10 mouse cellular contexts compared by ENCODE assay signal in genomic region chr19:53851352-53851751, GRCm38 (mm10). TPM values are rescaled to one million over a fixed set of nuclear protein-coding genes. Genes with fewer than 3 reads are reported as not detected.
DNase-seq lines count a peak whose midpoint lies in the region; ATAC-seq and TF ChIP-seq lines count a peak whose summit lies in the region.
"Had no signal": no experiment of that assay in that cellular context is flagged by ENCODE, and none has a peak within 500 bp of the region (broad histone marks: within the 10 kb centered on the region; RNA-seq: fewer than 3 reads in every experiment).

No protein-coding gene starts in this region.

- H3K9ac ChIP-seq in heart, postnatal 0 days (replicated peaks; ENCODE audit: low read depth, low read length) = no peak overlapping the region
- H3K9ac ChIP-seq in forebrain, embryonic 14.5 days (ENCODE audit: low read length) = no peak overlapping the region; the same call in 1 of the 2 replicates
- no peak overlapping the region for H3K9ac ChIP-seq in limb, embryonic 15.5 days

- DNase-seq in heart, postnatal 0 days (ENCODE audit: low spot score) = no peak
- DNase-seq in heart, adult 9 months (ENCODE audit: low spot score in 2 of 2) = no peak
- DNase-seq in cerebellum, postnatal 10 days = peak; percentile 73 to 75
- no peak for DNase-seq in forebrain, embryonic 14.5 days (ENCODE audit: low spot score)
- no peak for DNase-seq in frontal cortex, postnatal 14 days (ENCODE audit: low spot score in 2 of 2)
- no peak for DNase-seq in layer of hippocampus, postnatal 14 days (ENCODE audit: low spot score in 2 of 2)
- no peak for DNase-seq in lung, postnatal 36 days
- DNase-seq: spleen, adult 18-20 months had no signal

- no peaks in the 10 kb centered on the region for H3K9me3 ChIP-seq in heart, postnatal 0 days (replicated peaks; ENCODE audit: control insufficient read depth, low read length)
- H3K9me3 ChIP-seq in forebrain, embryonic 14.5 days (replicated peaks; ENCODE audit: control insufficient read depth, low read length) = no peaks in the 10 kb centered on the region
- H3K9me3 ChIP-seq in limb, embryonic 15.5 days = no peaks in the 10 kb centered on the region

- no peak overlapping the region for H3K4me2 ChIP-seq in heart, postnatal 0 days (ENCODE audit: low read depth, low read length)
- no peak overlapping the region for H3K4me2 ChIP-seq in forebrain, embryonic 14.5 days (ENCODE audit: low read length)
- no peak overlapping the region for H3K4me2 ChIP-seq in limb, embryonic 15.5 days

- no peak overlapping the region for H3K4me3 ChIP-seq in heart, postnatal 0 days (ENCODE audit: low read depth, low read length)
- H3K4me3 ChIP-seq in forebrain, embryonic 14.5 days (ENCODE audit: low read depth, low read length) = no peak overlapping the region
- no peak overlapping the region for H3K4me3 ChIP-seq in limb, embryonic 15.5 days

- 0 out of 2 replicates have a peak overlapping the region, but pooled peaks have one; percentile 83 for H3K27ac ChIP-seq in heart, postnatal 0 days (ENCODE audit: low read depth)
- H3K27ac ChIP-seq in forebrain, embryonic 14.5 days (ENCODE audit: low read depth, low read length) = peak overlapping the region; percentile 95
- peak overlapping the region; percentile 82 for H3K27ac ChIP-seq in limb, embryonic 15.5 days

- H3K4me1 ChIP-seq in heart, postnatal 0 days (ENCODE audit: control insufficient read depth, insufficient read depth) = peaks cover 14% of the 10 kb centered on the region
- peaks cover 55% of the 10 kb centered on the region for H3K4me1 ChIP-seq in forebrain, embryonic 14.5 days (ENCODE audit: control insufficient read depth, insufficient read depth, low read length)
- H3K4me1 ChIP-seq in limb, embryonic 15.5 days = peaks cover 48% of the 10 kb centered on the region

- no peaks in the 10 kb centered on the region for H3K27me3 ChIP-seq in heart, postnatal 0 days (ENCODE audit: control insufficient read depth, insufficient read depth, low read length)
- H3K27me3 ChIP-seq in forebrain, embryonic 14.5 days (replicated peaks; ENCODE audit: control insufficient read depth, insufficient read depth, low read length) = no peaks in the 10 kb centered on the region
- no peaks in the 10 kb centered on the region for H3K27me3 ChIP-seq in limb, embryonic 15.5 days
- H3K27me3 ChIP-seq: CH12.LX had no signal

- TF ChIP-seq CTCF in heart, postnatal 0 days (IDR thresholded peaks at IDR 0.05; ENCODE audit: low read depth) = no peak

- WGBS in heart, postnatal 0 days = 78% methylated on average over 13 of the region's 13 CpGs
- WGBS in forebrain, embryonic 14.5 days = 77% methylated on average over 13 of the region's 13 CpGs
- 72% methylated on average over 13 of the region's 13 CpGs for WGBS in limb, embryonic 15.5 days

- ATAC-seq in heart, postnatal 0 days (ENCODE audit: insufficient read depth, low read depth) = no peak
- ATAC-seq in forebrain, embryonic 14.5 days = no peak
- ATAC-seq in limb, embryonic 15.5 days (ENCODE audit: insufficient number of reproducible peaks, low FRiP score, low TSS enrichment, low read depth) = no peak

- peaks cover 46% of the 10 kb centered on the region for H3K36me3 ChIP-seq in heart, postnatal 0 days (replicated peaks; ENCODE audit: control insufficient read depth, insufficient read depth, low read length)
- H3K36me3 ChIP-seq in forebrain, embryonic 14.5 days (ENCODE audit: control insufficient read depth, insufficient read depth, low read length) = no peaks in the 10 kb centered on the region
- no peaks in the 10 kb centered on the region for H3K36me3 ChIP-seq in limb, embryonic 15.5 days

- no peak for TF ChIP-seq EP300 in heart, postnatal 0 days (IDR thresholded peaks at IDR 0.05; ENCODE audit: low read depth)

RNA-seq across cellular contexts. Expression of gene Pdcd4, which starts 40.7 kb away (rescaled TPM):
- 4.2 and 5.5 TPM in 2 replicates for total RNA-seq in heart, postnatal 0 days (2014; rRNA removed; ENCODE audit: low replicate concordance)
- 28.6 and 34.8 TPM in 2 replicates for polyA plus RNA-seq in heart, postnatal 0 days (2015; fragmentation: Nextera tagmentation; extraction: Ambion mirVana)
- polyA plus RNA-seq in forebrain, embryonic 14.5 days (2014; fragmentation: Nextera tagmentation; extraction: Ambion mirVana) = 62.1 and 75.4 TPM in 2 replicates
- 98.4 and 108 TPM in 2 replicates for polyA plus RNA-seq in limb, embryonic 15.5 days (2015; fragmentation: Nextera tagmentation; extraction: Ambion mirVana)
- 100 to 1,000 TPM; 121 TPM for total RNA-seq in layer of hippocampus, postnatal 14 days (2021)

Comparison
In these comparisons a context has a peak if more than half of its experiments do, and no peak if none do; other contexts are left out.
1. DNase-seq: peak in cerebellum, postnatal 10 days (2 of 2); none in heart, postnatal 0 days (single experiment), heart, adult 9 months (0 of 2), forebrain, embryonic 14.5 days (single experiment), frontal cortex, postnatal 14 days (0 of 2), layer of hippocampus, postnatal 14 days (0 of 2) and lung, postnatal 36 days (single experiment).
2. Peak in every context shown above with its lines, with median percentiles within 50 percentile points of each other: H3K27ac ChIP-seq.